Mouse (Mus musculus) induced T-regulatory cell, adult 2 months (primary cell): Measurements from ENCODE around the gene Erc2.

ENCODE experiments used
- DNase-seq: peaks from one replicate; pipeline ENCODE4 v3.0.0-alpha.2; 2012; ENCODE audit warnings: low read depth

Erc2 gene

DNA sequence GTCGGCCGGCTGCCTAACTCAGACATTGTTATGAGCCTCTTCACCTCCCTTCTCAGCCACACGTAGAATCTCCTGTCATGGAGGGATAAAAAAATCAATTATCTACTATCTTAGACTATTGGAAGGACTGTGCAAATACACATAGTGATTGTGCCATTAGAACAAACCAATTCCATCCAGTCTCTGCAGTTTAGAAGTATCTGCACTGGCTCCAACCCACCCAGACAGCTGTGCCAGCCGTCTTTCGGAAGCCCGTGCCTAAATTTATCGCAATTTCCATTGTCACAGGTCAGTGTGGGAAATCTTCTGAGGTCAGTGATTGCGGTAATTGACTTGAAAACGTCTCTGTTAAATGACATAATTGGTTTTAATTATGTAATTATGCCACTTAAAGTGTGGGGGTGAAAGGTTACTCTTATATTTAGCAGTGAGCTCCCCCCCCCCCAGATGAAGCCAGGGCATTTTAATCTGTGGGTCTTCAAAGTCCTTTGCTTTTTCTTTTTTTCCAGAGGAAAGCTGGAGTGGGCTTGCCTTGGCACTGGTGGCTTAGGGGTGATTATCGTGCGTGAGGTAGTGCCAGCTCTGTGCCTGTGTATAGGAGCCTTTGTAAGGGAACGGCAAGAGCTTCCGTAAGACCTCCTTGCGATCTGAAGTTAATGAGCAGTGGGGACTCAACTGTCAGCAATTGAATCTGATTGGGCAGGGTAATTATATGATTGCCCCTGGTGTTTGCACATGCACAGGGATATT is 759.7 kb downstream of the Erc2 start:
- no peak for DNase-seq

DNA sequence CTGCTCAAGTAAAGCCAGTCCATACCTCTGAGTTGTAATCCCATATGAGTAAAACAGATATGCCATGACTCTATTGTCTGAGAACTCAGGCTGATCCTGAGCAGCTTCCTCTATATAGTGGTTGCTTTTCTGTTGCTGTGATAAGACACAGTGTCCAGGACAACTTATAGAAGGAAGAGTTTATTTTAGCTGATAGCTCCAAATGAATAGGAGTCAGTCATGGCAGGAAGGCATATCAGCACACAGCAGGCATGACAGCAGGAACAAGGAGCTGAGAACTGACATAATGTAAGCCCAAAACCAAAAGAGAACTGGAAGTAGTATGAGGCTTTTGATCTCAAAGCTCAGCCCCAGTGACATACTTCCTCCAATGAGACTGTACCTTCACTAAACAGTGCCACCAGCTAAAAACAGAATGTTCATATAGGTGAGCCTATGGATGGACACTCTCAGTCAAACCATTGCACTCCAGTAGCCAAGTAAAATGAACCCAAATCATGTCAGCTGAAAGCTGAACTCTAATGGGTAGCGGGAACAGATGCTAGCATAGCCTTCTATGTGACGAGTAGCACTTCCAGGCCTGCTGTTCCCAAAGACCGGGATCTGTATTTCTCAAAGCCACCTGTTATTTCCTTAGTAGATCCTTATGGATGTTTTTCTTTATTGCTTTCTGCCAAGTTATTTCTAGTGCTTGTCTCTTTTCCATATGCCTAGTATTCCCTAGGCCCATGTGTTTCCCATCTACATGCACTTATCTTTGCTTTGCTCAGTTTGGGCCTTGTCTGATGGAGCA is 764.8 kb downstream of the Erc2 start:
- DNase-seq: no peak

DNA sequence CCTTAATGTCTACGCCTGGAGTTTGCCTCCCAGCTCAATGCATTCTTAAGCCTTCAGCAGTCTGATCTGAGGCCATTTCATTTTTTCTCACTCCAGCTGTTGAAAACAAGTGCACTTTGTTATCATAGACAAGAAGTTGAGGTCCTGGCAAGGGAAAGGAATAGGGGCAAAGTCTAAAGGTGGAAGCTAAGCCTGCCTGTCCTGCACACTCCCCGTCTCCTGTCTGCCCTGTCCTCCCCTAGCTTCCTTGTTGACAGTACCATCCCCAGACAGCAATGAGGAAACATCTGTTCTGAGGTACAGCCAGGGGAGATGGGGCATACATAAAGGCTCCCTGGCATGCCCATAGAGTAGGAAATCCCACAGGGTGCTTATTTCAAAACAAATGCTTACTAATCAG is 776.7 kb downstream of the Erc2 start:
- DNase-seq: no peak

DNA sequence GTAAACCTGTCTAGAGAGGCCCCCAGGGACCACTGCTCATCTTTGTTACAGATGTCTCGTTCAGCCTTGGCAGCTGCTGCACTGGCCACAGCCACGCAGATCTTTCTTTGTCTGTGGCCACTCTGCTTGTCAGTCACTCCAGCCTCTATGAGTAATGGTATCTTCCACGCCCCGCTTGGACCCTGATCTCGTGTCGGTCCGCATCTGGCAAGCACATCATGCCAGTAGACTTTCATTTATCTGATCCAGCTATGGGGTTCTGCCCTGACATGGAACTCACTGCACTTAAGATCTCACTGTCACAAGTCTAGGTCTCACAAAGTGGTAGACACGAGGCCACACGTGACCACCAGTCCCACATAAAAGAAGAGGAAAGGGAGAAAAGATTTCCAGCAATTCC is 777.7 kb downstream of the Erc2 start:
- DNase-seq: no peak

DNA sequence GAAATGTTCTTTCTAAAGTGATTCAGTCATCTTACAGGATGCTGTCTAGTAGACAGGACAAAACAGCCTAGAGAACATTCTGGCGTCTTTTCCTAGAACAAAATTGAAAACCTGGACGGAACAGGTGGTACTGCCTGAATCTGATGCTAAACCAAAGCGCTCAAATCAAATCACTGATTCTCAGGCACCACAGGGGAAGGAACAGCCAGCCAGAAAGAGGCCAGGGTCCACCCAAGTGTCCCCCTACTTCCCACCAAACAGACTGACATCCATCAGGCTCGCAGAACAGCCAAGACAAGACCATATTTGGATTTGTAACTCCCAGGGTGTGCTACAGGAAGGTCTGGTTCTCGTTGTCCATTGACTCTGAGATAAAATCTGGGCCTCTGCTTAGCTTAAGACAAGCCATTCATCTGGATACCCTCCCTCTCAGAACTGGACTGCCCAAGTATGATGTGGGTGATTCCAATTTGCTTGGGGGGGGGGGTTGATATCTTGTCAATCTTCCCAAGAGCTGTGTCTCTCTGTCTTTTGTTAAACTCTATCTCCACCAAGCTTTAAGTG is 783.1 kb downstream of the Erc2 start:
- no peak for DNase-seq

DNA sequence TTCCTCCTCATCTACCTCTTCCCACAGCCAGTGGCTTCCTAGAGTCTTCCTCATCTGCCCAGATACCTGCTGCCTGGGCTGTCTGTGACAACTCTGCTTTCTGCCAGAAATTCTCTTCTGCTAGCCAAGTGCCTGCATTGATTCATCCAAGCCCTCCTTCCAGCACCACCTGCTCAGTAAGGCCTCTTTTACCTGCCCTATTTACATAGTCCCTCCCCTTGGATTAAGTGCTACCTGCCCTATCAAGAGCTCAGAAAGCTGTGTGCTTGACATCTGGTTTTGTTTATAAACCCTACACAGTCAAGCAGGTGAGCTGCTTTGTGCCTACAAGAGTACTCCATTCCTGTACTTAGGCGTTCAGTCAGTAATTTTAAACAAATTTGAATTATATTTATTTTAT is 787.2 kb downstream of the Erc2 start:
- no peak for DNase-seq

DNA sequence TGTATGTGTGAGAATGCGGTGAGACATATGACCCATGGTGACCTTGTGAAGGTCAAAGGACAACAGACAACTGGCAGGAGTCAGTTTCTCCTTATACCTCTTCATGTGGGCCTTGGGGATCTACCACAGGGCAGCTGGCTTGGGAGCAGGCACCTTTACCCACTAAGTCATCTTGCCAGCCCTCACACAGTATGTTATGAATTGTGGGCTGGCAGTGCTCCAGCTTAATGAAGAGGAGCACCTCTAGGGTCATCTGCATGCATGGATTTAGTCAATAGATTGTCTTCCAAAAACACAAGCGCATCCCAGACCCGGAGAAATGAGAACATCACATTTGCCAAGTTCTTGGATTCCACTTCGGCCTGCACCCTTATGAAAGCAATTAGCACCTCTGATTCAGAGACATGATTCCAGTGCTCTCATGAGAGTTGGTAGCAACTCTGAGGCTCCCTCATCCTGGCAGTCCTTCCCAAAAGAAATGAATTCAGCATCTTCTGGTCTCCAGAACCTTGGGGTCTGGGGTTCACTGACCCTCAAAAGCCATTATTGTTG is 787.6 kb downstream of the Erc2 start:
- no peak for DNase-seq

DNA sequence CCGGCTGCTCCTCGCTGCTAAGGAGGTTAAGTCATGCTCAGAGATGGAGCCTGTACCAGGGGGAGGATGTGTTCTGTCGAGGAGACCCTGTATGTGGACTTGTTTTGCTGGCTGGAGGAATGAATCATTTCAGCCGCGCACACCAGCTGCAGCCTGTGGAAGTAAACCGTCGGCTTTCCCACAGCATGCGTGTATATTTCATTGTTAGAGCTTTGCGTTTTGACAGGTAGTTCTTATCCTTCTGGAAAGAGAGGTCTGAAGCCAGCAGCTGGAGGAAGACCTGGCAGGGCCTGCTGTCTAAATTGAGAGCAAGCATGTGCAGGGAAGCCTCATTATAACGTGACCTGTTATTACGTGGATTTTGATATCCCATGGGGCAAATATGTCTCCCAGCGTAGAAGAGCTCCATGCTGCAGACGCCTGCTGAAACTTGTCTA is 788.6 kb downstream of the Erc2 start:
- no peak for DNase-seq

DNA sequence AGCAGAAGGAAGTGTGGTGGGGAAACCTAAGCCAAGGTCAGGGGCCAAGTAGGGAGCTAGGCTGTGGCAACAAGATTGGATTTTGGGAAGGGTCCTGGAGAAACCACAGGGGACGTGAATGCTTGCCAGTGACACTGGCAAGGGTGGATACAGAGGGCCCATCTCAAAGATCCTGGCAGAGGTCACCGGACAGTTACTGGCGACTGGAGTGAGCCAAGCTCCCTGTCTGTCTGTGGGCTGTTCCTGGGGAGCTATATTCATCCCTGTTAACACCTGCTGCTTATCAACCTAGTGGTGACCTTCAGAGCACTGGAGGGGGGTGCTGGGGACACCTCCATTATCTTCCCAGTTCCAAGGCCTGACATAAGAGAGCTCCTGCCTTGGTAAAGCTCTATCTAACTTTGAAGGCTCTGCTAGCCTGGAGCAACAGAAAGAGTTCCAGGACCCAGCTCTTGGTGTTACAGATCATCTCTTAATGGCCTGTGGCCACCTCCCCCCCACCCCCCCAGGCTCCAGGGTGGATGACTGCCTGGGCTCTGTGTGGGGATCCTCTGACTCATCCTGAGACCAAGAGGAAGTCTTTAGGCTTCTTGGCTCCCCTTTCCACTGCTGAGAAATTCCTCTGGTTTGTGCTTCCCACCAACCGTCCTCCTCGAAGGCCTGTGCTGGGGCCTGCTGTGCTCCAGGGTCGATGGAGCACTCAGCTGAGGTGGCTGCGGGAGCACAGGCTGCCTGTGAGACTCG is 790.2 kb downstream of the Erc2 start:
- no peak for DNase-seq

DNA sequence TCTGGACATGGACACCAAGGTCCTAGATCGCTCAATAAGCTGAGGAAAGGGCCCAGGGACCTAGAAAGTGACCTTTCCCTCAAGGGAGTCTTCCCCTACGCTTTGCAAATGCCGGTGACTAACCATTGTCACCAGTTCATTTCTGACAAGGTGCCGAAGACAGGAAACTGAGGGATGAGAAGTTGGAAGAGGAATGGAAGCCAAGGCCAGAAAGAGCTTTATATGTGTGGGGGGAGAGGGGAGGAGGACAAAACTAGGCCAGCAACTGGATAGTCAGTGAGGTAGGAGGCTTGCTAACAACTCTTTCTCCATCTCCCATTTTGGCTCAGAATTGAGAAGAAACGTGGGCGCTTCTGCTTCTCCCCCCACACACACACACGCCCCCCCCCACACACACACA is 791.3 kb downstream of the Erc2 start:
- no peak for DNase-seq

DNA sequence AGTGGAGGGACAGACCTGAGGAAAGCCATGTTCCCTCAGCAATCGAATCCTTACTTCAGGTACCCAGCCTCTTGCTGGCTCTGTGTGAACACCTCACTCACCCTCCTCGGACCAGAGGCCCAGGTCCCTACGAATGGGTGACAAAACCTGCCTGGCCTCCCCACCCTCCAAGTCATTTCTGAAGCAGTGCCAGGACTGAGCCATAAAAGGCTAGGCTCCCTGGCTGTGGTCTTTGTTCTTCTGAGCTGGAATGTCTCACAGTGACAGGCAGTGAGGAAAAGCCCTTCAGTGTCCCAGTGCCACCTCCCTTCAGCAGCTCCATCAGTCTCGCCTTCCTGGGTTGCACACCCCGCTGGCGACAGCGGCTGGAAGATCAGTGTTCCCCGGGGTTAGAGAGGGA is 794.8 kb downstream of the Erc2 start:
- no peak for DNase-seq

DNA sequence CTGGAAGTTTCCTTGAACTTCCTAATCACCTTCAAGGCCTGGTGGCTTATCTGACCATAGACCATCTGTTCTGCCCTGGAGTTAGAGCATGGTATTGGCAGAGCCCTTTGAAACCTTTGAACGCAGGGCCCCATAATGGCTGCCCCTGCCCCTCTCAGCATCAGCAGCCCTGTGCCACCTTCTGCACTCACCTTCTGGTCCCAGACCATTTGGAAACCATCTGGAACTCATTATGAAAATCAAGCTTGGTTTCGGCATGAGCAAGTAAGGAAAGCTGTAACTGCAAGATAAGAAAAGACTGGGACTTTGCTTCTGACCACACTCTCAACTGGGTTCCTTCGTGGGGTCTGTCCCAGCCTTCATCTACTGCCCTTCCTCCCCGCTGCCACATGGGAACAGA is 796.3 kb downstream of the Erc2 start:
- no peak for DNase-seq

DNA sequence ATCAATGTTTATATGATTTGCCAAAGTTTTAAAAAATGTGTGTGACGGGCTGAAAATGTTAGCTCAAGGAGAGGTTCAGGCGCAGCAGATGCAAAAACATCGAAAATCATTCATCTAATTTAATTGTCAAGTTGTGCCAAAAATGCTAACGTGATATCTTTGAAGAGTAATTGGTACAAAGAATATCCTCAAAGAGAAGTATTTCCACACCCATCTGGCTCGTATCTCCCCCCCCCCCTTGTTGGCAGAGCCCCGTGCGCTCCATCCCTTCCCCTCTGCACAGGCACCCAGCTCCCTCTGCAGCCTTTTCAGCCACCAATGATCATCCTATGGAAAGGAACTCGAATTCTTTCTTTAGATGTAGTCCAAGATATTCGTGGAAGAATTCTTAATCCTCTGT is 797.0 kb downstream of the Erc2 start:
- no peak for DNase-seq

DNA sequence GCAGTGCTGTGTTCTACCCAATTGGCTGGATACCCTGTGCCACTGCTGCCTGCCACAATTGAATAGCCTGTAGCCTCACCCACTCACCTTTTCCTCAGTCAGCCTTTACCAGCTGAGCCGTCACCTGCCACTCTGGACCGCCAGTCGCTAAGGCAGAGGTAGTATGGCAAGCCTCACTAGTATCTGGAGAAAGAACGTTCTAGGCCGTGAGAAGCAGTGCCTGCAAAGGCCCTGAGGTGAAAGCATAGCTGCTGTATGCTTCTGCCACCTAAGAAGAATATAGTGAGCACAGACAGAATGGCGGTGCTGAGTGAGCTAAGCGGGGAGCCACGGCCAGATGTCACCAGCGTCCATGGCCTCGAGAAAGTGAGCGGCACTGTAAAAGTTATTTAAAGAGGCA is 798.4 kb downstream of the Erc2 start:
- no peak for DNase-seq

DNA sequence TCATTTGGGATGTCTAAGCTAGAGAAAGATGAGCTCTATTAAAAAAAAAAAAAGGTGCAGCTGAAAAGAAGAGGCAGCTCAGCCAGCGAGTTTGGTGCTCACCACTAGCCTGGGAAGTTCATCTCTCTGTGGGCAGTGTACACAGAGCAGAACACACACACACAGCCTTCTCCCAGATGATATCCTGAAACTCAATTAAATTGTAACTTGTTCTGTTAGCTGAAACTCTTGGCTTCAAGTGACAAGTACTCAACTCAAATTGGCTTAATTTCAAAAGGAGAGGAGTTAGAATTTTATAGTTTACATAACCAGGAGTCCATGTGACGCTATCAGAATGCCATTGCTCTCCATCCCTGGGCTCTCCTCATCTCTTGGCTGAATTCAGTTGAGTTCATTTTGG is 804.4 kb downstream of the Erc2 start:
- DNase-seq: no peak

DNA sequence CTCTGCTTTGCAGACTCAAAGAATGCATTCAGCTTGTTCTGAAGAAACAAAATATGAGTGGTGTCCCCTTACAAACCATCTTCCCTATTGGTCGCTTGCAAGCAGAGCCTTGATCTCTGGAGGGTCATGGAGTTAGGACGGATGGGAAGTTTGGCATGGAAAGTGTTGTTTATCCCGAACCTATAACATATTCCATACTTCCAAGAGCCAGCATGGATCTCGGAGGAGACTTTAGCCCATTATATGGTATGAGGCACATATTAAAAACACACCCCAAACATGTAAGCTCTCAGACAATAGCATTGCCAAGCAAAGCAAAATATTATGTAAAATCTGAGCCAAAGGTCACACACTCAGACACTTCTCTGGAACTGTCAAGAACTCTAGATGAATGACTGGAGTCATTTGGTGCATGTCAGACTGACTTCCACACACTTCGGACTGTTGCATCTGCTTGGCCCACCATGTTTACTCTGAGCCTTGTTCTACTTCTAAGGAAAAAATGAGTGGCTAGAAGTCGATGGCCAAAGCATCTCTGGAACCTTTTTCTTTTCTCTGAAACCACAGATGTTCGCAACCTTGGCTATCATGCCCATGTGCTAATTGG is 809.6 kb downstream of the Erc2 start:
- DNase-seq: no peak

DNA sequence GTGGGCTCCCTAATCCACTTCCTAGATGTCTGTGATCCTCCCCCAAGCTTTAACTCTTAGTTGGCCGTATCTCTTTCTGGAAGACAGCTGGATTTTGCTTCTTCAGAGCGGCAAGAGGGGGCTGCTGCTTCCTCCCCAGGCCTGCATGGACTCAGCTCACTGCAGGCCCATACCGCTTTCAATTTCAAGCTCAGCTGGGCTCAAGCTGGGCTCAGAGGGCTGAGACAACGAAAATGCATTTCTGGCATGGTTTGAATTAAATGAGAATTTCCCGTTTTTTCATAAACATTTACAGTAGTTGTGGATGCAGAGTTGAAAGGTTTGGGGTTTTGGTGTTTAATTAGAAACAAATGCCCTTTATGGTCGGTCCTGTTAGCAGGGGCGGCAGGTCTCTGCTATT is 812.8 kb downstream of the Erc2 start:
- DNase-seq: no peak

DNA sequence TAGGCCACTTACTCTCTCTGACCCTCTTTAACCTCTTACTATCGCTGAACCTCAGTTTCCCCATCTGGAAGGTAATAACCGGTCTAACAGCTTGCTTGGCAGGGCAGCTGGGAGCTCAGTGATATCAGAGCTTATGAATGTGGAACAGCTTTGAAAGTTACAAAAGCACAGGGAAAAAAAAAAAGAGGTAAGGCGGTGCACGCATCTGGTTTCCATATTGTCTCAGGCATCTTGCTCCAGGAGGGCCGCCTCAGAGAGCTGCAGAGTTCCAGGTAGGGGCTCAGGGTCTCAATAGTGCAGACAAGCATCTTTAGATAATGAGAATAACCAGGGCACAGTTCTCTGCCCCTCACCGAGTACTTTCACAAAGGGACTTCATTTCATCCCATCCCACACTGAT is 816.9 kb downstream of the Erc2 start:
- DNase-seq: no peak

DNA sequence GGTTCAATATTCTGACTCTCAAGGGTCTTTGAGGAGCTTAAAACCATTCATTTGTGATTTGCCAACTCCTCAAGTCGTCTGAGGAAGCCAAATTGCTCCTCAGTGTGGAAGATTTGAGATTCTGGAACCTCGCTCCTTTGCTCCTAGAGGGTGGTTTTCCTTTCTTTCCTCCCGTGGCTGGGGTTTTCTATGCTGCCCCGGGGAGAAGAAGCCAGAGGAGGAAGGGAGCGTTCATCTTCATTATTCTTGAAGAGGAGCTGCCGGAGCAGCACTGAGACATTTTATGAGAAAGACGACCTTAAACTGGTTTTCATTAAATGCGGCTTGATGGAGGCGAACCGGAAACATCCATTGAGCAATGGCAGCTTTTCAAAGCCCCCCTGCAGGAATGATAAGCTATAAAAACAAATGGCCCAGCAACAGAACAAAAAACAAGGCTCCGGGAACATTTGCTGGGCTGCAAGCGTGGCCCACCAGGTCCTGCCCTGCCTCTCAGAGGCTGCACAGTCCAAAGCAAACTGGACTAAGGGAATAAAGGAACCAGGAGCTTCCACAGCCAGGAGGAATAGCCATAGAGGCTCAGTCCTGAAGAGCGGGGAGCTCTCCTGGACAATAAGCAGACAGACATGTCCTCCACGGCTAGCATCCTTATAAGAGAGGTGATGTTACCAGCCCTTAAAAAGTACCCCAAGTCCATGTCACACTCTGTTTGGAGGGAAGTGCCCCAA is 819.2 kb downstream of the Erc2 start:
- DNase-seq: no peak

DNA sequence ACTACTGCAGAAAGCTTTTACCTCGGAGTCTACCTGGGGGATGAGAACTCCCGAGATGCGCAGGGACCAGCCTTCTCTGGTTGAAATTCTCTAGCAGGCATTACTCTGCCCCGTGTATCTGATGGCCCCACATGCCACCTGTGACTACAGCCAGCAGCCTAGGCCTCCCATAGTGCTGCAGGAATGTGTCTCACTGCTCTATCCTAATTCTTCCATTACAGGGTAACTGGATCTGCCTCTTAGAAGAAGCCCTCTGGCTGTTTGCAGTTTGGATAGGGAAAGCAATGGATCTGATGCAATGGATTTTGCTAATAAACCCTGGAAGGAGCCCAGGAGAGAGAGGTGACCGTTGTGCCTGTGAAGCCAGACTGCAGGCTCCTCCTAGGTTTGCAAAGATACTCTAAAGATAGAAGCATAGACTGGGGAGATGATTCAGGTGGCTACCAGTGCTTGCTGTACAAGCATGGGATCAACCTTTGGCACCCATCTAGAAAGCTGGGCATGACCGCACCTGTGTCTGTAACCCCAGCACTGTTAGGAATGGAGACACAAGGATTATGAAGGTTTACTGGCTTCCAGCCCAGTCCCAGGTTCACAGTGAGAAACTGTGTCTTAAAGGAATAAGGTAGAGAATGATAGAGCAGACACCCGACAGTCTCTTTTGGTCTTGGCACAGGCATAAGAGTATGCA is 821.2 kb downstream of the Erc2 start:
- no peak for DNase-seq

DNA sequence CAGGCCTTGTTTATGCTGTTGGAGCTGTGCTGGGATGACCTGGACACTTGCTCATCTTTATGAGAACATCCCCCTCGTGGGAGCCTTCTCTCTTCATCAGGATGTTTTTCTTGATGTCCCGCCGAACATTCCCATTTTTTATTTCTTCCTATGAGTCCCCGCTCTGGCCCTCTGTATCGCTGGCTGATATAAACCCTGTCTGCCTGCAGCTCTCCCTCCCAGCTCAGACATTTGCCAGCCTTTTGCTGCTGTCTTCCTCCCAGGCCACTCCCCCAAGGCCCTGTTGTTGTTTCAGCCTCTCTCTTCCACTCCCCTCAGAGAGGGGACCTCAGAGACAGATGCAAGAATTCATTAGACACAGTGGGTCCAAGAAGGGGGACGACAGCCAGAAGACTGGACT is 823.5 kb downstream of the Erc2 start:
- DNase-seq: no peak
